Mouse (Mus musculus): Measurements from ENCODE around the gene Batf. TPM values are rescaled to one million over a fixed set of nuclear protein-coding genes. Genes with fewer than 3 reads are reported as not detected.

Gene Batf
- polyA plus RNA-seq (2015; fragmentation: Nextera tagmentation; extraction: Ambion mirVana), result 5.8 and 7.6 TPM in 2 replicates

GRCm38 (mm10) chr12:85686466-85687216 lies at the start of gene Batf:
Batf (plus strand) TSS chr12:85686669.
- WGBS, result 13% methylated on average over 22 of the region's 22 CpGs
- H3K4me1 ChIP-seq, result peaks cover 16% of the 10 kb centered on the region
- no peaks in the 10 kb centered on the region for H3K9me3 ChIP-seq
- H3K27me3 ChIP-seq, result peaks cover 6% of the 10 kb centered on the region; the same call in 1 of the 2 replicates
- no peak within 1 kb of the TSS for H3K27ac ChIP-seq
- peak within 1 kb of the TSS; percentile 62 for H3K9ac ChIP-seq
- no peaks in the 10 kb centered on the region for H3K36me3 ChIP-seq
- ATAC-seq (ENCODE audit: insufficient number of reproducible peaks, insufficient read depth, low FRiP score, low TSS enrichment, low read depth), result 0 out of 2 replicates have a peak, but pooled peaks have one; percentile 39
- H3K4me2 ChIP-seq, result peak within 1 kb of the TSS; percentile 64
- peak within 1 kb of the TSS; percentile 38 for H3K4me3 ChIP-seq

DNA sequence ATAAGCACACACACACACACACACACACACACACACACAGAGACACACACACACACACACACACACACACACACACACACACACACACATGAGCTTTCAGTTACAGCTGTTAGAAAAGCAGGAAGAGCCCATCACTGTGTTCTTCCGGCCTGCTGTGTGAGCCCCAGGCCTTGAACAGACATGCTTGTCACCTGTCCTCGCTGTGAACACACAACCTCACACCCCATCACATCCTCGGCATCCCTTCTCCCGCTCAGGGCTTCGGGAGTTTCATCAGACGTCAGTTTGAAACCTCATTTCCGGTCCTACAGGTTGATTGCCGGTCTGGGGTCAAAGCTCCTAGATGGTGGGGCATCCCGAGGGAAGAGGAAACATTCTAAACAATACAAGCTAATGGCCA lies 48.5 kb upstream of the Batf start:
- H3K27ac ChIP-seq, result no peak overlapping the region
- no peak for ATAC-seq (ENCODE audit: insufficient number of reproducible peaks, insufficient read depth, low FRiP score, low TSS enrichment, low read depth)
- H3K4me2 ChIP-seq, result no peak overlapping the region
- peaks cover 35% of the 10 kb centered on the region for H3K36me3 ChIP-seq
- H3K9ac ChIP-seq, result no peak overlapping the region
- H3K9me3 ChIP-seq, result no peaks in the 10 kb centered on the region
- peaks cover 23% of the 10 kb centered on the region for H3K4me1 ChIP-seq
- WGBS, result 55% methylated on average over 9 of the region's 9 CpGs
- no peak overlapping the region for H3K4me3 ChIP-seq
- no peaks in the 10 kb centered on the region for H3K27me3 ChIP-seq

DNA sequence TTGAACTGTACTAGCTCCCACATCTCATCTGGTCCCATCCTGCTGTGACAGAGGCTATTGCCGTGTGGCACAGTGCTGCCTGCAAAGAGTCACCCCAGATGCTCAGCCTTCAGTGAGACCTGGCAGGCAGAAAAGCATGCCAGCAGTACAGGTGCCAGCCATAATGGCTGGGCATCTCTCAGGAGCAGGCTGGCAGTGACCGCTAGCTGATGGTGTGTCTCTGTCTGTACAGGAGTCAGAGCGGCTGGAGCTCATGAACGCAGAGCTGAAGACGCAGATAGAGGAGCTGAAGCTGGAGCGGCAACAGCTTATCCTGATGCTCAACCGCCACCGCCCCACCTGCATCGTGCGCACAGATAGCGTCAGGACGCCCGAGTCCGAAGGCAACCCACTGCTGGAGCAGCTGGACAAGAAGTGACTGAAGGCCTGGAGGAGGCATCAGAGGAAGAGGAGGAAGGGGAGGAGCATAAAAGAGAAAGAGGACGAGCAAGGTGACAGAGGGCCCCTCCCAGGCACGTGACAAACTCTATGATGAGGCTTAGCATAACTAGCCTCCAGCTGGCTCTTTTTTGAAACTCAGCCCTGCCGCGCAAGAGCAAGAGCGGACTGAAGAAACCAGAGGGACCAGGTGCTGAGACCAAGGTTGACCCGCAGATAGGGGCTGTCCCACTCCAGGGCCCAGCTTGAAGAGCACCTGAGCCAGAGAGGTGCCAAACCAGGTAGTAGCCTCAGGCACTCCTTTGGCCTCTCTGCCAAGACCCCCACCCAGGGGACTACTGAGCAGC lies 47.7 kb upstream of the Batf start:
- H3K4me2 ChIP-seq, result no peak overlapping the region
- 0 out of 2 replicates have a peak, but pooled peaks have one; percentile 30 for ATAC-seq (ENCODE audit: insufficient number of reproducible peaks, insufficient read depth, low FRiP score, low TSS enrichment, low read depth)
- 78% methylated on average over 20 of the region's 20 CpGs for WGBS
- no peaks in the 10 kb centered on the region for H3K9me3 ChIP-seq
- H3K27ac ChIP-seq, result no peak overlapping the region
- H3K4me1 ChIP-seq, result peaks cover 24% of the 10 kb centered on the region
- H3K27me3 ChIP-seq, result no peaks in the 10 kb centered on the region
- peaks cover 27% of the 10 kb centered on the region for H3K36me3 ChIP-seq
- no peak overlapping the region for H3K9ac ChIP-seq
- H3K4me3 ChIP-seq, result no peak overlapping the region

GRCm38 (mm10) chr12:85639326-85640008 lies 47.0 kb upstream of the Batf start:
- Histone ChIP-seq H3K36me3 (peaks cover 23% of the 10 kb centered on the region), H3K4me3 (no peak overlapping the region), H3K4me2 (no peak overlapping the region), H3K27ac (no peak overlapping the region), H3K9me3 (no peaks in the 10 kb centered on the region), H3K9ac (no peak overlapping the region), H3K27me3 (no peaks in the 10 kb centered on the region), H3K4me1 (peaks cover 29% of the 10 kb centered on the region)
- 85% methylated on average over 12 of the region's 12 CpGs for WGBS
- ATAC-seq (ENCODE audit: insufficient number of reproducible peaks, insufficient read depth, low FRiP score, low TSS enrichment, low read depth), result 0 out of 2 replicates have a peak, but pooled peaks have one; percentile 16

DNA sequence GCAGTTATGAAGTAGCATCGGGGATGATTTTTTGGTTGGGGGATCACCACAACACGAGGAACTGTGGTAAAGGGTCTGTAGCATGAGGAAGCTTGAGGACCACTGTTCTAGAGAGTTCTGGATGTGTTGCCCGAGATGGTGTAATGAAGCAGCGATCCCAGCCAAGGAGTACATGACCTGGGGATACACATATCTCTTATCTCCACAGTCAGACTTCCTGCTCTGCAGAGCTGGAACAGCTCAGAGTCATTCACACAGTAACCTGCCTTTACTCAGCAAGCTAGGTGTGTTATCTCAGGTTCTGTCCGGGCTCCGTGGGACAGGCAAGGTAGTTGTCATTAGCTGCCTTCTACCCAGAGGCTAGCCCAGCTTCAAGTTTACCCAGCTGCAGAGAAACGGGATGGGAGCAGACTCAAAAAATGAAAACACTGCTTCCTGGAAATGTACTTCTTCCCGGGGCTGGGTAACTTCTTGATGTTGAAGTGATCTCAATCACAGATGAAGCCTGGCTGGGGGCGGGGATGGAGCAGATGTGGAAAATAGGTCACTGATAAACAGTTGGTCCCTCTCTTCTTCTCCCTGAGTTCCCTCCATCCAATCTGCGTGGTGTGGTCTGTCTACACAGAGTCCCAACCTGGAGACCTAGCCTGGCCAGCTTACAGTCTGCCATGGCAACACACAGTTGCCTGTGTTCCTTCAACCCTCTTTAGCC lies 45.5 kb upstream of the Batf start:
- 77% methylated on average over 10 of the region's 10 CpGs for WGBS
- H3K4me3 ChIP-seq, result no peak overlapping the region
- no peaks in the 10 kb centered on the region for H3K27me3 ChIP-seq
- peaks cover 29% of the 10 kb centered on the region for H3K4me1 ChIP-seq
- no peak for ATAC-seq (ENCODE audit: insufficient number of reproducible peaks, insufficient read depth, low FRiP score, low TSS enrichment, low read depth)
- H3K36me3 ChIP-seq, result peaks cover 22% of the 10 kb centered on the region
- no peak overlapping the region for H3K4me2 ChIP-seq
- H3K9ac ChIP-seq, result no peak overlapping the region
- H3K27ac ChIP-seq, result no peak overlapping the region
- no peaks in the 10 kb centered on the region for H3K9me3 ChIP-seq

DNA sequence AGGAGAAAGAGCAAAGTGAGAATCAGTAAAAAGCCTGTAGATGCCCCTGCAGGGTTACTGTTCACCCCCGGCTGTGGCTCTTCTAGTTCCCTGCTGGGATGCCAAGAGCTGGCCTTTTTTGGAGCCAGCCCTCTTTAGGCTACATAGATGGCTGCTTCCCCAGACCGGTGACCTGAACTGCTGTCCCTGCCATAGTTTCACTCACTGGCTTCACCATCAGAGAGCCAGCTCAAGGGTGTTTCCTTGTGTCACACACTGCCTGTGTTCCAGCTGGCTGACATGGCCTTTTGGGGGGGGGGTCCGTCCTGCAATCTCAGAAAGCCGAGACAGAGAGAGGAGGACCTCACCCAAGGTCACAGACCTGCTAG lies 44.9 kb upstream of the Batf start:
- Histone ChIP-seq H3K36me3 (peaks cover 22% of the 10 kb centered on the region), H3K4me2 (no peak overlapping the region), H3K4me3 (no peak overlapping the region), H3K9me3 (no peaks in the 10 kb centered on the region), H3K27me3 (no peaks in the 10 kb centered on the region), H3K27ac (no peak overlapping the region), H3K9ac (no peak overlapping the region), H3K4me1 (peaks cover 29% of the 10 kb centered on the region)
- ATAC-seq (ENCODE audit: insufficient number of reproducible peaks, insufficient read depth, low FRiP score, low TSS enrichment, low read depth), result no peak
- 62% methylated on average over 4 of the region's 4 CpGs for WGBS

- H3K36me3 ChIP-seq, result peaks cover 19% of the 10 kb centered on the region
- no peak overlapping the region for H3K4me3 ChIP-seq
- H3K9me3 ChIP-seq, result no peaks in the 10 kb centered on the region
- H3K4me2 ChIP-seq, result no peak overlapping the region
- no peak overlapping the region for H3K9ac ChIP-seq
- H3K27ac ChIP-seq, result no peak overlapping the region
- ATAC-seq (ENCODE audit: insufficient number of reproducible peaks, insufficient read depth, low FRiP score, low TSS enrichment, low read depth), result no peak
- H3K4me1 ChIP-seq, result peaks cover 22% of the 10 kb centered on the region
- WGBS, result 63% methylated on average over 5 of the region's 5 CpGs
- no peaks in the 10 kb centered on the region for H3K27me3 ChIP-seq
Measured at GRCm38 (mm10) chr12:85643735-85644134, 42.7 kb upstream of the Batf start.

DNA sequence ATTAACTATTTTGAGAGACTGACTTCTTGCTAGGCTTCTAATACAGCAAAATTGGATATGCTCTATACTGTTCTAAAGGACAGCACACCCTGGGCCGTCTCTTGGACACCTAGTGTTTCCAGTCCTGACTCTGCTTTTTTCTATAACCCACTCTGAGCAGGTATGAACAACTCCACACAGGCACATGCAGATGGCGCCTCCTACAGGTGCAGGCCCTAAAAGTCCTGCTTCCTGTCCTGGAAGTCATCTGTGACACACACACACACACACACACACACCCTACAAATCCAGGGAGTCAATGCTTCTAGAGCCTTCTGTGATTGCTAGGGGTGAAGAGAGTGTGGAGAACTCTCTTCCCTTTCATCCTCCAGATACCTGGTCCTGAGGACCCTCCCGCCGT lies 40.8 kb upstream of the Batf start:
- H3K27ac ChIP-seq, result no peak overlapping the region
- no peak for ATAC-seq (ENCODE audit: insufficient number of reproducible peaks, insufficient read depth, low FRiP score, low TSS enrichment, low read depth)
- 93% methylated on average over 4 of the region's 4 CpGs for WGBS

GRCm38 (mm10) chr12:85647346-85647745 lies 39.1 kb upstream of the Batf start:
- H3K27me3 ChIP-seq, result no peaks in the 10 kb centered on the region
- 0 out of 2 replicates have a peak, but pooled peaks cover 3% of the 10 kb centered on the region for H3K36me3 ChIP-seq
- no peaks in the 10 kb centered on the region for H3K9me3 ChIP-seq
- H3K4me2 ChIP-seq, result no peak overlapping the region
- H3K4me1 ChIP-seq, result 0 out of 2 replicates have a peak, but pooled peaks cover 6% of the 10 kb centered on the region
- no peak overlapping the region for H3K27ac ChIP-seq
- H3K9ac ChIP-seq, result no peak overlapping the region
- WGBS, result 39% methylated on average over 10 of the region's 10 CpGs
- ATAC-seq (ENCODE audit: insufficient number of reproducible peaks, insufficient read depth, low FRiP score, low TSS enrichment, low read depth), result no peak
- no peak overlapping the region for H3K4me3 ChIP-seq

More for the DNA sequence above, 40.8 kb upstream of the Batf start:
- Histone ChIP-seq H3K4me2 (no peak overlapping the region), H3K9ac (no peak overlapping the region), H3K4me3 (no peak overlapping the region), H3K9me3 (no peaks in the 10 kb centered on the region), H3K36me3 (0 out of 2 replicates have a peak, but pooled peaks cover 3% of the 10 kb centered on the region), H3K4me1 (0 out of 2 replicates have a peak, but pooled peaks cover 17% of the 10 kb centered on the region), H3K27me3 (no peaks in the 10 kb centered on the region)

- ATAC-seq (ENCODE audit: insufficient number of reproducible peaks, insufficient read depth, low FRiP score, low TSS enrichment, low read depth), result no peak
- H3K4me1 ChIP-seq, result 0 out of 2 replicates have a peak, but pooled peaks cover 6% of the 10 kb centered on the region
- H3K4me3 ChIP-seq, result no peak overlapping the region
- H3K9ac ChIP-seq, result no peak overlapping the region
- no peak overlapping the region for H3K4me2 ChIP-seq
- 0 out of 2 replicates have a peak, but pooled peaks cover 3% of the 10 kb centered on the region for H3K36me3 ChIP-seq
- no peak overlapping the region for H3K27ac ChIP-seq
- 93% methylated on average over 1 of the region's 1 CpGs for WGBS
- no peaks in the 10 kb centered on the region for H3K9me3 ChIP-seq
- no peaks in the 10 kb centered on the region for H3K27me3 ChIP-seq
Measured at GRCm38 (mm10) chr12:85647955-85648354, 38.5 kb upstream of the Batf start.

GRCm38 (mm10) chr12:85659319-85659718 lies 27.1 kb upstream of the Batf start:
- H3K4me2 ChIP-seq, result no peak overlapping the region
- no peaks in the 10 kb centered on the region for H3K9me3 ChIP-seq
- no peak overlapping the region for H3K9ac ChIP-seq
- H3K4me3 ChIP-seq, result no peak overlapping the region
- H3K27ac ChIP-seq, result no peak overlapping the region
- WGBS, result 62% methylated on average over 2 of the region's 2 CpGs
- H3K36me3 ChIP-seq, result no peaks in the 10 kb centered on the region
- no peak for ATAC-seq (ENCODE audit: insufficient number of reproducible peaks, insufficient read depth, low FRiP score, low TSS enrichment, low read depth)
- no peaks in the 10 kb centered on the region for H3K27me3 ChIP-seq
- peaks cover 3% of the 10 kb centered on the region; the same call in 1 of the 2 replicates for H3K4me1 ChIP-seq
